Mouse (Mus musculus): ENCODE data around the gene Zfp72.

The Zfp72 gene

DNA sequence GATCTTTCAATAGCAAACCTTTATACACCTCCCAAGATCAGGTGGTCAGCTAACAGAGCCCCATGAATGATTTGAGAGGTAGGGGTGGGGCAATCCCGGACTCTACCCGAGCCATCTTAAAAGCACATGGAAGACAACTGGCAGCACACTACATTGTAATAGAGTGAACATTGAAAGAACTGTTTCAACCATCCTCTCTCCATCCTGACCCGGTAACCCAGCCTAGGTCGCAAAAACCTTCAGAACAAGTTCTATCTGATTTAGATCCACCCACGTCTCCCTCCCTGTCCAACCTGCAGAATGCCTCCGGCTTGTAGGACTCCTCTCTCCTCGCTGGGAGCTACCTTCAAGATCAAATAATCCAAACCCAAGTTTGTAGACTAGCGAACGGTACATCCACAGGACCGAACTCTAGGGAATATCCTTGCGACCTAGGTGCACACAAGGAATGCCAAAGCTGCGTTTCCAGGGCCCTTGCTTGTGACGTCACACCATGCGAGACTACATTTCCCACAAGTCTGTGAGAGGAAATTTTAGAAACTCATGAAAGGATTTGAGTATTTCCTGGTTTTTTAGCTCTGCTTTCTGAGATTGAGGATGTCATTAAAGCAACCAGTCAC, at the start of gene Zfp72:
Zfp72 (minus strand) TSS at position 466 of the 620 bp plus-strand sequence.
- peak; percentile 39 for DNase-seq

GRCm38 (mm10) chr13:74439895-74440294, 49.3 kb upstream of the Zfp72 start:
- DNase-seq, result no peak

DNA sequence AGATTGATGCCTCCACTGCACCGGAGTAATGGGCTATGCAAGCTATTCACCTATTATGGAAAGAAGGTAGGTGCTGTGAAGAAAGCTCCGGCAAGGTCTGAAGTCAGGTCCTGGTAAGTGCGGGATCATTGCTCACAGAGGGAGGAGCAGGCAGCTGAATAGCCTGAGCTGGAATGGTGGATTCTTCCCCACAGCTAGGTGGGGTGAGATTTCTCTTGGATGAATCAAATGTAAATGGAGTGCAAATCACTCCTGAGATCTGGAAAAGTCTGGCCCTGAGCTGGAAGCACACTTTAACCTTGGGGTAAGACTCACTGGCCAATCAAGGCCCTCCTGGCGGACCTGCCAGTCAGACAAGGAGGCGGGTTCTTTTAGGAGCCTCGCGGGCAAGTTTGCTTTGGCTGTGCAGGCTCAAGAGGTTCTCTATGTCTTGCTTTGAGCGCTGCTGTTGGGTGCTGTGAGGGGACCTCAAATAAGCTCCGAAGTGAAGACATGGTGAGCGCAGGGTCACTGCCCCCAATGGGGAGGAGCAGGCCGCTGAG, 8.7 kb upstream of the Zfp72 start, which contains the start of gene Ftl1-ps1:
Ftl1-ps1 (plus strand) TSS at position 397 of the 542 bp plus-strand sequence.
- DNase-seq, result no peak

DNA sequence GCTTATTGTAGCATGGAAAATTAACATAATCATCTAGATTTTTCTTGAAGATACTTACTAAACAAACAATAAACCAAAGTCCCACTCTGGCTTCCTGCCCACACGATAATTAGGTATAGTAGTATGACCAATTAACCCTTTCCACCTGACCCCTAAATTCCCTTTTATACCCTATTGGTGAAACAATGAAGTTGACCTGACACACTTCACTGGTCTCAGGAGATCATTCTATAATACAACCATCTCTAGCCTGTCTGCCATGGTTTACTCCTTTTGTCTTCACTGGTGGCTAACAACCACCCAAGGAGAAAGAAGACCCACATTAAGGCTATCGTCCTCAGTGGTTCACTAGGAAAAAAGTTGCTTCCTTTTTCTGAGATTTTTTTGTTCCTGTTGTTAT, 520 bp upstream of the Zfp72 start:
- DNase-seq, result no peak

DNA sequence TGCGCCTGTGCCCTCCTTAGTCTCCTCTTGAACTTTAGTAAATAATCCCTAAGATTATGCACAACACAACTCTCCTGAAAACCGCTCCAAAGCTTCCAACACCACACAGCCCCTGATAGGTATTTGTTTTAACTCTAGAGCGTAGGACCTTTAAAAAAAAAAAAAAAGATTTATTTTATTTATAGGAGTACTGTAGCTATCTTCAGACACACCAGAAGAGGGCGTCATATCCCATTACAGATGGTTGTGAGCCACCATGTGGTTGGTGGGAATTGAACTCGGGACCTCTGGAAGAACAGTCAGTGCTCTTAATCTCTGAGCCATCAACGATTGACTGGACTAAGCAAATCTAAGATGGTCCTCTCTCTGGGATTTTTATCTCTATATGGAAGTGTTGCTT, 906 bp downstream of the Zfp72 start:
- DNase-seq, result no peak

DNA sequence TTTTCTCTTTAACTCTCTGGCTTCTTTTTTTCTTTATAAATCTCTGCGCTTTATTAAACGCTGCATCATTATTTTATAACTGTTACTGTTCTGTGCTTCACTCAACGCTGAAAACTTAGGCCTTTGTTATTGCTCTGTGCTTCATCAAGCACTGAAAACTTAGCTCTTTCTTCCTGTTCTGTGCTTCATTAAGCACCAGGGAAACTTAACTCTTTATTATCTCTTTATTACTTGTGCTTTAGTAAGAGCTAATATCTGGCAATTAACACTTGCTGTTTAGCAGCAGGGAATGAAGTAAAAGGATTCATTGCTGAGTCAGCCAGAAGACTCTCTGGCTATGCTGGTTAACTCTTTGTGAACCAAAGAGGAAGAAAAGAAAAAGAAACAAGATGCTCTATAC, 8.3 kb downstream of the Zfp72 start:
- no peak for DNase-seq

GRCm38 (mm10) chr13:74381533-74382276, 8.9 kb downstream of the Zfp72 start:
- no peak for DNase-seq

GRCm38 (mm10) chr13:74363859-74364235, 26.8 kb downstream of the Zfp72 start, which contains the start of gene Lrrc14b:
Gene Lrrc14b (minus strand): TSS chr13:74364005.
- no peak for DNase-seq

DNA sequence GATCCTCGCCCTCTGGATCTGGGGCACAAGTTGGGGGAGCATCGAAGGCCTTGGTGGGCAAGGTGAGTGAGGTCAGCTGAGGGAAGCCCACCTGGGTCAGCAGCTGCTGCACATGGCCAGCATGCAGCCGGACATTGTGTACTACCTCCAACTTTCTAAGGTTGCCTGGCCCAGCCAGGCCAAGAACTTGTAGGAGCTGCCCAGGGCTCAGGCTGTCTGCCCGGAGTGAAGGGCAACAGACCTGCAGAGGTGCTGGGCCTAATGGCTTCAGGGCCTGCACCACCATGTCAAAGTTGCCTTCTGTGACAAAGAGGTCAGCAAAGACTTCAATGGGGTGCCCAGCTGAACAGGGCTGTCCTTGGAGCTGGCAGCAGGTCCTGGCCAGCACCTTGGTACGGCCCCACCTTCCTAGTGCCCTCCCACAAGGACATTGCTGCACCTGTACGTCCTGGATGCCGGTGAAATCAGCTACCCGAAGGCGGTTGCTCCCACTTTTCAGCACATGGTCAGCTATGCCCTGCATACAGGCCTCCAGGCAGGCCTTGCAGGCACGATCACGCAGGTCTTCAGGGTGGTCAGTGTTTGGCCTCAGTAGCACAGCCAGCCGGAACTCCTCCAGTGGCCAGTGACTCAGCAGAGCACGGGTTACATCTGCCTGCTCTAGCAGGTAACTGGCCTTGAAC, 27.3 kb downstream of the Zfp72 start:
- no peak for DNase-seq

DNA sequence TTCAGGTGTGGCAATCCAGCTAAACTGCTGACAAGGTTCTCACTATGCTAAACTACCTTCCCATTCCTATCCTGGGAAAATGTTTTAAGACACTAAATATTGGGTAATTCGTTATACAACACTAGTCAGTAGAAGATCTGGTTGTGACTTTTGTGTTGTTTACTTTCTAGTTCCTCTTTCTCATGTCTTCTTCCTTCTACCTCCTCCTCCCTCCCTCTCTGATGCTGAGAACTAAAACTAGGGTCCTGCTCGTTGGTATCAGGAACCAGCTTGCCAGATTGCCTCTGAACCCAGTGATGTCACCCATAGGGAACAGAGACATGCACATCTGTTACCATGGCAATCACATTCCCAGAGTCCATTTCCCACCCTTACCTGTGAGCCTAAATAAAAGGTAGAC, 28.4 kb downstream of the Zfp72 start:
- DNase-seq, result no peak

DNA sequence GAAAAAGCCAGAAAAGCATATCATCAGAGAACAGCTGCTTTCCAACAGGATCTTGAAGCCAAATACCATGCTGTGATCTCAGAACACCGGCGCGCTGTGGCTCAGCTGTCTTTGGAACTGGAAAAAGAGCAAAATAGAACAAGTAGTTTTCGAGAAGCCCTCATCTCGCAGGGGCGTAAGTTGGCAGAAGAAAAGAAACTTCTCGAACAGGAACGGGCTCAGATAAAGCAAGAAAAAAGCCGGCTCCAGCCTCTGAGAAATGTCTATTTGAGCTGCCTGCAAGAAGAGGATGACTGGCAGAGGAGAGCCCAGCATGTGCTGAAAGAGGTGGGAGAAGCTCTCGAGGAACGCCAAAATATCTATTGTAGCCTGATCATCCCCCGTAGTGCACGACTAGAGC, 34.1 kb downstream of the Zfp72 start:
- no peak for DNase-seq

DNA sequence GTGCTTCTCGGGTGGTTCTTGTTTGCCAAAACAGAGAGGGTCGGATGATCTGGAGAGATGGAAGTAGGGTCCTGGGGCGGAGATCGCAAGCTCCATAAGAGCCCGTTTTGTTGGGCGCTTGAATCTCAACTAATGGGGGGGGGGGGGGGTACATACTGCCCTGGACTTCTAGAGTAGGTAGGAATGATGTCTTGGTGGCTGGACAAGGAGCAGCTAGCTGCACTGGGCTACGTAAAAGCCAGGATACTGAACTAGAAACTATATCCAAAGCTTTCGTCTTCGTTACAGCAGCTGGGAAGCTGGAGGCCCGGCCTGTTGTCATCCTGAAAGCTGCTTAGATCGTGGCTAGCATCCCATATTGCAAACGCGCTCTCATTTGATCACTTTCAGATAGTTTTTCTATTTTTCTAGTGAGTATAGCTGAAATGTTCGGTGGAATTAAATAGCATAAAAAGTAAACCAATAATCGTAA, 40.2 kb downstream of the Zfp72 start:
- peak; percentile 47 for DNase-seq

DNA sequence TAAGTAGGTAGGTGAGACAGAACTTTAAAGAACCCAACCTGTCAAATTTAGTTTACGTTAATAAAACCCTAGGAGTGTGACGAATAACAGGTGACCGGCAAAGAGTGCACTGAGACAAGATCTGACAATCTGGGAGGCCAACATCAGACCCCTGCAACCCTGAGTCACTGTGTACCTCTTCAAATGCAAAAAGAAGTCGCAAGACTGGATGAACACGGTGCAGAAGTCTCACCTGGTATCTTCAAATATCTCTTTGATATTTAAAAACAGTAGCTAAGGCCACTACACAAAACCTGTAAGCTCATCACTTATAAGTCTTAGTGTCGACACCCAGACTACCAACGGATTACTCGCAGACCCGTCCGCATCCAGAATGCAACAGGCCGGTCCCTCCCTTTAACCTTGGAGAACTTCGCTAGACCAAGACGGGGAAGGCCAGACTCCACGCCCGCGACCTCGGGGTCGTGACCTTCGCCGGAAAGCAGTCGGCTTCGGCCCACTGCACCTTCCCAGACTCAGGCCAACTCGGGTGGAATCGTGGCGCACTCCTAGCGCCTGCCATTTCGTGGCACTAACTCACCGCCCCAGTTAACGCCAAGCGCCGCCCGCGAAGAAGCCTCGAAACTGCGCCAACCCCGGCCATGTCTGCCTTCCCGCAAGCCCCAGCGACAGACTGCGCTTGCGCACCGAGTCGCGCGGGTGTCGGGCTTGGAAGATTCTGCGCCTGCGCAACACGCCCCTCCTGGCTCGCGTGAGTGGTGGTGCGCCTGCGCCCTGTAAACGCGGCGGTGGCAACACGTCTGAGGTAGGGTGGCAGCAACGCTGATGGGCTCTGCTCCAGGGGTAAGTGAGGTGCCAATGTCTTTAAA, 40.8 kb downstream of the Zfp72 start, which contains the start of the genes Sdha and Ccdc127:
Sdha (minus strand) TSS at position 715 of the 869 bp plus-strand sequence.
Ccdc127 (plus strand) TSS at position 744 of the 869 bp plus-strand sequence.
- peak; percentile 98 for DNase-seq

- peak; percentile 19 for DNase-seq
Measured at GRCm38 (mm10) chr13:74341036-74341435, 49.6 kb downstream of the Zfp72 start.

GRCm38 (mm10) chr13:74329321-74329720, 61.3 kb downstream of the Zfp72 start:
- no peak for DNase-seq
